Mouse (Mus musculus): ENCODE data around the gene Ddost.

- TF ChIP-seq CTCF (IDR thresholded peaks at IDR 0.05; ENCODE audit: borderline replicate concordance, control insufficient read depth, extremely low read depth, insufficient read depth, low read length, poor library complexity) (no peak), POLR2A (IDR thresholded peaks at IDR 0.05; ENCODE audit: control insufficient read depth, extremely low read depth, insufficient read depth, low read length, poor library complexity) (no peak)
Measured at GRCm38 (mm10) chr4:138344891-138345545, 40.5 kb downstream of the Ddost start.

Measured in thymus, adult 2 months (tissue).